Mouse (Mus musculus): ENCODE measurements around the gene Lbr.

DNA sequence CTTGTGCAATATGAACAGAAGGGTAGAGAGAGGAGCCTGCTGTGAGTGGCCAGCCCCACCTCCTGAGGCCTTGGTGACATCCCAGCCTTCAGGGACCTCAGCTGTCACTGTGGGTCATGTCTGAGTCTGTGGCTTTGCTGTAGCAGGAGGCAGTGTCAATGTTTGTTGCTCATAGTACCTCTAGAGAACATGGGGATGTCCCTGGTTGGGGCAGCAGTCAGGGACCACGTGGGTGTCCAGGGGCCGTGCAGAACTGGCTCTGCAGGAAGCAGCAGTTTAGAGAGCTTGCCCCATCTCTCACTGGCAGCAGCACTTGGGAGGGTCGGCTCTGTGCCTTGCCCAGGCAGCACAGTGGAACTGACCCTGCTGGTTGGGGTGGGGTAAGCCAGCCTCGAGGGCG lies 34.2 kb upstream of the Lbr start:
- TF ChIP-seq CTCF (IDR thresholded peaks at IDR 0.05; ENCODE audit: low read depth) (no peak), EP300 (IDR thresholded peaks at IDR 0.05; ENCODE audit: low read depth) (no peak)
